Mouse (Mus musculus): ENCODE results near the gene Daam1.

Daam1 gene

DNA sequence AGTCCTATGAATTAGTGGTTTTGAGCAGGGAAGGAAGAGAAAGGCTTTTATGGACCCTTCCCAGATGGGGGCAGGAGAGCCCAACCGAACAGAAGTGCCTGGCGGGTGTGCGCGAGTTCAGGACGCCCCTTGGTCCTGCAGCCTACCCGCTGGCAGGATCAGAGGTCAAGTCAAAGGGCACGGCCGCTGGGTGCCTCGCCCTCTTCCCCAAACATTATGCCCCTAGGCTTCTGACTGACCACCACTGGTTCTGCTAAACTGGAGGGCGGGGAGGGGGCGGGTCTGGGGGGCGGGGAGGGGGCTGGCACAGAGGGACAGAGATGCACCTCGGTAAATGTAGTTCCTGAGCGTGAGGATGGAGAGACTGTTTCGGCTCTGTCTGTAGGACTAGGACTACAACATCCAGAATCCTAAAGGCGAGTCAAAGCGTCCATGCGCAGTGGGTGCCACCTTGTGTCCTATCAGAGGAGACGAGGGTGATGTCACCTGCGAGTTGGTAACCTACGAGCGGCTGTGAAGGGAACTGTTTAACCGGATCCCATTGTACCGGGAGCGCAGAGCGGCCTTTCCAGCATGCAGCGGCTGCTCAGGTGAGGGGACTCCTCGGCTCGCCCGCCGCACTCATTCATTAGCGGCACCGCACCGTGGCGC, at the start of gene Daam1:
Daam1 (plus strand) TSS at position 472 of the 651 bp plus-strand sequence.
- peak; percentile 88 for DNase-seq

DNA sequence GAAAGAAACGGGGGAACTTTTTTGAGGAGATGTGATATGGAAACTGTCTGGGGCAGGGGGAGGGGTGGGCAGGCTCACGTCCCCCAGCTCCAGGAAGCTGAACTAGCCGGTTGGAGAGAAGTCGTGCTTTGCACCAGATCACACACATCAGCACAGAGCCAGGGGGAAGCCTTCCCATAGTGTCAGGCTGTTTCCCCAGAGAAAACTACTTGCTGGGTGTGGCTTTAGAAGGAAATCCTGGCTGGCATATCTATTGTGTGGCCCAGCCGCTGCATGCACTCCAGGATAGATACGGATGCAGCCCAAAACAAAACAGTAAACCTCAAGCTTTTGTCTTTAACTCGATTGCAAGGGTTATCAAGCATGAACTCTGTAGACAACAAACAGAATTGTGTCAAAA, 49.7 kb upstream of the Daam1 start:
- DNase-seq, result no peak

DNA sequence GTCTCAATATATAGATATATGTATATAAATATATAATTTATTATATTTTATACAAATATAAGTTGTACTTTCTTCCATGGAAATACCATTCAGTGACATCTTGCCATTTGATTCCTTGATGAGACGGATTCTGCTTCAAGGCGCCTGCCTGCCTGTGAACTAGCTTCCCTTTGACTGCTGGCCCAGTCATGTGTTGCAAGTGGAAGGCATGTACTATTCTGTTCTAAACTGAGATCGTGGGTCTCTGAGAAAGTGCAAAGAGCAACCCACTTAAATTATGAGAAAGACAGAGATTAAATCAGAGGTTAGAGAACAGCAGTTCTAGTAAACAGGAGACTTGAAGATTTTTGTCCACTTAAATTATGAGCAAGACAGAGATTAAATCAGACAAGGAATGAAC, 46.9 kb upstream of the Daam1 start:
- DNase-seq, result no peak

DNA sequence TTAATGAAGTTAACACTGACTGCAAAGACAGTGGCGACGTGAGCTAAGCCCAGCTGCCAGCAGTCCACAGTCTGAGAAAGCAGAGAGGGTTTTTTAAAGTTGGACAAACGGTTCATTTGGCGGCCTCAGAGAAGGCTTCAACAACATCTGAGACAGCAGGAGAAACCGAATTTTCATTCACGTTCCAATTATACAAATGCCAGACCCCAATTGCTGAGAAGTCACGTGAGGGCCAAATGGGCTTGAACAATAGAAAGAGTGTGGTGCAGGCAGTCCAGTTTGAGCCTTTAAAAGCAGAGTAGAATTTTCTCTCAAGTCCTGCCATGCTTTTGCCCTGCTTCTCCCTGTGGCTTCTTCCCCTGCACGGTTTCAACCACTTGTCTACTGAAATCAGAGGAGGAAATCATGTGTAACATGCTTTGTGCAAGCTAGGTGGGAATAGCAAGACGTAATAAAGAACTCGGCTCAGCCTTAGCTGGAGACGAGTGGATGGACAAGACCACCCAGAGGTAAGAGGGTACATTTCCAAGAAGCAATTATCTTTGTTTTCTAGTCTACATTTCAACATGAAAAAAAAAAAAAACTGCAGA, 46.1 kb upstream of the Daam1 start:
- DNase-seq, result no peak

DNA sequence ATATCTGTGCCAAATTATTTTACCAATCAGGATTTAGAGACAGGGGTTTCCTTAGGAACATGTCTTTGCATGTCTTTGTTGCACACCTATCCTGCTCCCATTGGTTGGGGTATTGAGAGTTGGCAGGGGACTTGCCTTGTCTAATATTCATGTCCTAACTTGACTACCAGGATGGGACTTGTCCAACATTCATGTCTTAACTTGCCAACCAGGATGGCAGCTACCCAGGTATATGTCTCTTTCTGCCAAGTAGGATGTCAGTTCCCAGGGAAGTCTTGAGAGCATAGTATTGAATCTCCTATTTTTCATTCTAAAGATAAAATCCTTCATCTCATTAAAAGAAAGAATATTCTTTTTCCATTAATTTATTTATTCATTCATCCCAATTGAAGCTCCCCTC, 44.4 kb upstream of the Daam1 start:
- no peak for DNase-seq

DNA sequence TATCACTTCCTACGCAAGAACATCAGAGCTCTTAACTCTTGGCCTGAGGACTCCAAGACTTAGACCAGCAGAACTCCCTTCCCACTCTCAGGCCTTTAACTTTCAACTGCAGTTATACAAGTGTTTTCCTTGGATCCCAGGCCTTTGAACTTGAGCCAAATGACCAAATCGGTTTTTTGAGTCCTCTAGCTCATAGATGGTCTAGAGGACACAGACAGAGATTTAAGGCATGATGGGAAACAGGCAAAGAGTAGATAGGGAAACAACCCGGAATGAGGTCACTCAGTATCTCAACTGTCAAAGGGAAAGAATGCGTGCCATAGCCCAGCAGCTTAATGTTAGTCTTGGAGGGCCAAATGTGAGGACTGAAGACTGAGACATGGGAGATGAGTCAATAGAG, 42.1 kb upstream of the Daam1 start:
- DNase-seq, result no peak

DNA sequence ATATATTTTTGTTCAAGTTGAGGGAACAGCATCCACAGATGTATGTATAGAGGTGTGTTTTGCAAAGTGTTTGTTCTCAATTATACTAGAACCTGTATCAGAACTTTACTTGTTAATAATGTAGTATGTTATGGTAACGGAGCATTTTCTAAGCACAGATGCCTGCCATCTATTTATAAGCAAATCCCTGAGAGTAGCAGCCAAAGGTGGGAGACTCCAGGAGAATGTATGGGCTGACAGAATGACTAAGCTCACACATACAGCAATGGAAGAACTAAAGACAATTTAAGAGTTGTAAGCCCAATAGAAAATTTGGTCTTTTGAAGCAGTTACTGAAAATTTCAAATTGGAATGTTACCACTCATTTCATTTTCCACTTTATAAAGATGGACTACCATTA, 40.3 kb upstream of the Daam1 start:
- no peak for DNase-seq

DNA sequence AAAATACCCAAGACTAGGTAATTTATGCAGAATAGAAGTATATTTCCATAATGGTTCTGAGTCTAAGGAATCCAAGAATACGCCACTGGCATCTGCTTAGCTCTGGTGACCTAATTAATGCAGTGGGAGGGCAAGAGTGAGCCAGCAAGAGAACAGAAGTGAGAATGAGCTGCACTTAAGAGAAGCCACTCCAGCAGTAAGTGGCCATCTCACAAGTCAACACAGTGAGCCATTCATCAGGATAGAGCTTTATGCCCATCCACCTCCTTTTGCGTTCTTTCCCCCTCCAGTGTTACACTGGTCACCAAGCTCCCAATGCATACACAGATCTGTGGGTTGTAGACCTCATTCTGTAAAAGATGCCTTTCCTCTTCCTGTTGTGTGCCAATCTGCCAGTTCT, 37.8 kb upstream of the Daam1 start:
- no peak for DNase-seq

DNA sequence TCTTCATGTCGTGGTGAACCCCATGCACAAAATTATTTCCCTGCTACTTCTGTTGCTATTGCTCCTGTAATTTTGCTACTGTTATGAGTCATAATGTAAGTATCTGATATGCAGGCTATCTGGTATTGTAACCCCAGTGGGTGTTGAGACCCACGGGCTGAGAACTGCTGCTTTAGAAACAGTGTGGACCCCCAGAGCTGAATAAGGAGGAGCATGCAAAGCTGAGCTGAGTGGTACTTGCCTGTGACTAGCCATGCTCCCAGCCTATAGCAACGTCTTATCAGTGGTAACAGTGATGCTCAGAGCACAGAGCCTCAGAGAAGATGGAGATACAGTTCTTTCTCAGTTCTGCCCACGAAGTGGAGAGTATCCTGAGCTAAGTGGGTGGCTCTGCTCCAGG, 35.3 kb upstream of the Daam1 start:
- DNase-seq, result no peak

DNA sequence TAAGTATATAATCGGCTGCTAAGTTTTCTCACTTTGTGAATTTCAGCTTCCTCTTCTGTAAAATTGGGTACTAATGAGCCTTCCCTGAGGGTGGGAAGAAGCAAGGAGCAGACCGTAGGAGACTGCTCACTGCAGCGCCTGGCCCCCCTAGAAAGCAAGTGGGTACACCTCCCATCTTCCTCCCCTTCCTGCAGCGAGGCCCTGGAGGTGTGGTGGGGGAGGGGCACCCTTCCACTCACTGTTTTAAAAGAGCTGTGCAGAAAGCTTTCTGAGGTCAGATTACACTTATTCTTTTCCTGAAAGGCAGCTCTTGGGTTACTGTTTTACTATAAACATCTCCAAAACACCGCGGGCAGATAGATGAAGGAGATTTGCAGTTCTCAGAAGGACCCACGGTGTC, 34.4 kb upstream of the Daam1 start:
- peak; percentile 13 for DNase-seq

DNA sequence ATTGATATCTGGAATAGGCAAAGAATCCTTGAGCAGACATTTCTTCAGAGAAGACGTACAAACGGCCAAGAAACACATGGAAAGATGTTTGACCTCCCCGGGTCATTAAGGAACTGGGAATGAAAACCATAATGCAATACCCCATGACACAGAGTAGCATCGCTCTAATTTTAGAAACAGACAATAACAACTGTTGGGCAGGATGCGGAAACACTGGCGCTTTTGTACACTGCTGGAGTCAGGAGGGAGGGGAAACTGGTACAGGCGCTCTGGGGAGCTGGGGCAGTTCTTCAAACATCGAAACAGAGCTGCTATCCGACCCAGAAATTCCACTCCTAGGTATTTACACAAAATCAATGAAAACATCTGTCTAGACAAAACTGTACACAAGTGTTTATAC, 23.6 kb upstream of the Daam1 start:
- no peak for DNase-seq

DNA sequence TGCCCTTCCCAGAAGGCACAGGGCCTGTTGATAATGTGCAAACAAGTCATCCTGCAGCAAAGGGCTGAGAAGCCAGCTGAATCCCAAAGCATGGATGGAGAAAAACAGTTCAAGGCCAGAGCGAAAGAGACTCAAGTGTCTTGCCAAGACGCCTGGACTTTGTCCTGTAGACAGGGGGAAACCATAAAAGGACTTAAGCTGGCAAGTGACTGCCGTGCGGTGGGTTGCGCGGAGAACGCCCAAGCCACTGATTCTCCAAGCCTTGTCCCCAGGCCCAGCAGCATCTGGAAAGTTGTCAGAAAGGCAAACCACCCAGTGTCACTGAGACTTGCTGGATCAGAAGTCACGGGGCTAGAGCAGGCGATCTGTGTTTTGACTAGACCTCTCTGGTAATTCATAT, 22.2 kb upstream of the Daam1 start:
- DNase-seq, result no peak

DNA sequence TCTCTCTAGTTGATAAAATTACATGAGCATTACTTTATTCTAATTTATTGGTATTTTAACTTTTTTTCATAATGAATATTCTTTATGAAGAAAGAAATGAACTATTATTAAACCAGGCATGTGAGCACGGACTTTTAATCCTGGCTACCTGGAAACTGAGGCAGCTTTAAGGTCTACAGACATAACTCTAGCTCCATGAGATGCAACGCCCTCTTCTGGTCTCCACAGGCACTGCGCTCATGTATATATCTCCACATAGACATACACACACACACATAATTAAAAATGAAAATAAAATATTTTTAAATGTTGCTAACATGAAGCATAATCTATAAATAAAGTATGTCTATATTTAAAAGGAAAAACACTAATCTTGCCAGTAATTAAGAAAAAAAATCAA, 21.3 kb upstream of the Daam1 start:
- DNase-seq, result no peak

DNA sequence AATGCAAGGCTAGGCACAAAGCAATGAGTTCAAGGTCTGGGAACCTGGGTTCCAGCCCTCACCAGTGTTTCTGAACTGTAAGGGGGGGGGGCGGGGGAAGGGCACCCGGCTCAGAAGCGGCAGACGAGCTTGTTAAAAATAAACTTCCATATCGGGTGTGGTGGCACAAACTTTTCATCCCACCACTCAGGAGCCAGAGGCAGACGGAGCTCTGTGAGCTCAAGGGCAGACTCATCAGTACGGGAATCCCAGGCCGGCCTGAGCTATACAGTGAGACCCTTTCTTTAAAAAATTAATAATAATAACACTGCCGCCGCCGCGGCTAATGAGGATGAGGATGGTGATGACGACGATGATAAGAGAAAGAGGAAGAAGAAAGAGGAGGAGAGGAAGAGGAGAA, 18.3 kb upstream of the Daam1 start:
- no peak for DNase-seq

DNA sequence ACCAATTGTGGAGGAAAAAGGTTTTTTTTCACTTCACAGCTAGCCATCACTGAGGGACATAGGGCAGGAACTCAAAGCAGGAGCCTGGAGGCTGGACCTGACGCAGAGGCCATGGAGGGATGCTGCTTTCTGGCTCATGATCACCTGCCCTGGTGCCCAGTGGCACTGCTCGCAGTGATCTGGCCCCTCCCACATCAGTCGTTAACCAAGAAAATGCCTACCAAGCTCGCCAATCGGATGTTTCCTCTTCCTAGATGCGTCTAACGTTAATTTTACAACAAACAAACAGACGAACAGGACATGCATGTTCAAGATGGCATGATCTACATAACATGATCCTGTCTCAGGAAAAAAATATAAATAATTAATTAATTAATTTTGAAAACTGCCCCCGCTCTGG, 17.6 kb upstream of the Daam1 start:
- no peak for DNase-seq

DNA sequence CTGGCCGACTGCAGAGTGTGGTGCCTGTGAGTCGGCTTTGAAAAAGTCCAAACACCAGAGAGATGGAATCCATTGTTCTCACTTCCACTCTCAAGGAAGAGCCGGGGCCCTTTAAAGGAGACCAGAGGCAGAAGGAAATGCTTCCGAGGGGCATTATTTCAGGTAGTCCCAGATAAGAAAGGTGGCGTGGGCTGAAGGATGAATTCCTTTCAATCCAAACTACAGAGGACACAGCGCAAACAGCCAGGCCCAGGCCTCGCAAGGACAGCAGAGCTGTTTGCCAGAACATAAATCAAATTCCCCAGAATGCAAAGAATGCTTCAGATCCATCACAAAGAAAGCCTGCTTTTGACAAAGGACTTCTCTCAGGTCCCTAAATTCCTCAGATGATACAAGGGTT, 17.1 kb upstream of the Daam1 start:
- DNase-seq, result no peak

DNA sequence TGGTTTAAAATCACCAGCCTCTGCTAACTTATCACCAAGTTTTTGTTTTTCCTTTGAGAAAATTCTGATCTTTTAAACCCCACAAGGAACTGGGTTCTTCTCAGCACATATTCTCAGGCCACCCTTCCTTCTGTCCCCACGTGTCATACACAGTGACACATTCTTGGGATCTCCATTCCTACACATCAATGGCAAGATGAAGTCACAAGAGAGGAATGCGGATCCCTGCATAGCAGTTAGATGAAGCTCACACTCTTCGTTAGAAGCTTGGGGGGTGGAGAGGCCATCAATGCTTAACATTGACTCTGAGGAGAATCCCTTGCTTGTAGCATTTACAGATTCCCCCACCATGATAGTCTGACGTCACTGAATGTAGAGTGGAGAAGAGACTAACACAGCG, 10.8 kb upstream of the Daam1 start:
- no peak for DNase-seq

DNA sequence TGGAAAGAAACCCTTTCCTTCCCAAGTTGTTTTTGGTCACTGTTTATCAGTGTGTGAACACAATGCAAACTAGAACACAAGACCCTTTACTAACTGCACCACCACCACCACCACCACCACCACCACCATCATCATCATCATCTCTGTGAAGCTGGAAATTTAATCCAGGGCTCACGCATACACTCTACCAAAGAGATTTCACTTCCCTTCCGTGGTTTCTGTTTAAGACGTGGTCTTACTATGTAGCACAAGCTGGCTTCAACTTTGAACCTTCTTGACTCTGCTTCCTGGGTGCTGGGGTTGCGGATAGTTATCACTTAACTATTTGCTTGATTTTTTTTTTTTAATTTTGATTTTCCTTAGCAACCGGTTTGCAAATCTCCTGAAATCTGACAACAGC, 9.6 kb upstream of the Daam1 start:
- no peak for DNase-seq

DNA sequence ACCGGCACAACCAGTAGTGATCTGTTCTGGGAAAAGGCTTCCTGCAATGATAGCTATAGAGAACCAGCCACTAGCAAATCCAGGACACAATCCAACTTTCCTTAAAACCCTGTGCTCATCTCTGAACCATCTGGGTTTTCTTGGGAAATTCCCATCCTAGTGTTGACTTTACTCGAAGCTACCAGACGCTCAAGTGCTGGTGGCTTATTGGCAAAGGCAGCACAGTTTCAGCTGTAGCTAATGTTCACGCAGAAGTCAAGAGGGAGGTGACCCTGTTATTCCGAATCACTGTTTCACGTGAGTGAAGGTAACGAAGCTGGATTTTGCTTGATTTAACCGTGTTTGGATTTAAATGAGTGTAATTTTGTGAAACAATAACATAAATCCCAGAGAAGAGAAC, 9.1 kb upstream of the Daam1 start:
- no peak for DNase-seq

DNA sequence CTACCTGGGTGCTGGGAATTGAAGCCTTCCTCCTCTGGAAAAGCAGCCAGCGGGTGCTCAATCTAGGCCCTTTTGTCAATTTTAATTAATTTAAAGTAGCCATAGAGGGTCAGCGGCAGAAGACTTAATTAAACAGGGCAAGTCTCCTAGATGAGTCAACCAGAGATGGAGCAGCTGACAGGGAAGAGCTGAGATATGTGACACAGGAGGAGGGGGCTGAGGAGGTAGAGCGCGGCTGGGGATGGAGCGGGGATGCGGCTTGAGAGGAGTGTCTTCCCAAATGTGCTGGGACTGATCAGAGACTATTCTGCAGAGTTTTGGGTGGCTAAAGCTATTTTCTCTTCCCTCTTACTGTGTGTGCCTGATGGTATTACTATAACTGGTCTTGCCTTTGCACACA, 6.0 kb upstream of the Daam1 start:
- no peak for DNase-seq

DNA sequence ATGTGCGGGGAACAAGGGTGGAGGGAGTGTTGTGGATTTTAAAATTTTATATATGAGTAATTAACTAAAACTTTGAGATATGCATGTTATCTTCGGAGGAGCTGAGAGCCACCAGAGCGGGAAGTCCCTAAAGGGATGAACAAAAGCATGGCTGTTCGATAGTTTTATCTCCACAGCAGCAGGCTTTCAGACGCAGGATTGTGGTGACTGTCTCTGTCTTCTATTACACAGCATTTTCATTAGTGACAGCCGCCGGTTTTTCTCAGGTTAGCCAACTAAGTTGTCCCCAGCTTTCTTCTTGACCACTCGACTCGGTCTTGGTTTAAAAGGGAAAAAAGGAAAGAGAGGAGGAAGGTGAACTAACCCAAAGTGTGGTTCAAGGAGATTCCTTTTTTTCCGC, 739 bp upstream of the Daam1 start:
- DNase-seq, result no peak

DNA sequence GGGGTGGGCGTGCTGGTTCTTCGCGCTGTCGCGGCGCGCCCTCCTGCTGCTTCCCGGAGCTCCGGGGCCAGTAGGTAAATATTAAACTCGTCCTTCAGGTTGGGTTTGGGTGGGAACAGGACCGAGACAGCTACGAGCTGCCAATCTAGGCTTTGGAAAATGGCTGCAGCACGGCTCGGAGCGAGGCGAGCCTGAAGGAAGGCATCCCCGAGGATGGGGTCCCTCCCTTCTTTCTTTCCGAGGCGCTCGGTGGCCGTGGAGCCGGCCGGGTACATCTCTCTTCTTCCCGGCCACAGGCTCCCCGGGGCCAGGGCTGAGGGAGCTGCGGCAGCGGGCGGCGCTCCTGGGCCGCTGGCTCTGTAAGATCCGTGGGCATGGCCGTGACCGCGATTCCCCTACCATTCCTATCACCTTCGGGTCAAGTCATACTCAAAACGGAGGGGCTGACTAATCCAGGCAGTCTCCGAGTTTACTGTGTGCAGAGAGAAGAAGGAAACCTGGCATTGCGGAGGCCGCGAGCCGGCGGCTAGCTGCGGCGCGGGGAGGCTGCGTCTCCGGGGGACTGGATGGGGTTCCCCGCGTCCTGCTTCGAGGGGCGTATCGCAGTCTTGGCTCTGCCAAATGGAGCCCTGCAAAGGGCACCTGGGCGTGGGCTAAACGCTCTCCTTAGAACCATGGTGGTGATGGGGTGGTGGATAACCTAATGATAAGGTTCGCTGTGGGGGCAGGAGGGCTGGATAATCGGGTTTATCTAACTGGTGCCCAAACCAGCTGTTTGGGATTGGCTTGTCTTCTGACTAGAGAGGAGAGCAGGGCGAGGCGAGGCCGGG, 595 bp downstream of the Daam1 start:
- DNase-seq, result peak; percentile 43

DNA sequence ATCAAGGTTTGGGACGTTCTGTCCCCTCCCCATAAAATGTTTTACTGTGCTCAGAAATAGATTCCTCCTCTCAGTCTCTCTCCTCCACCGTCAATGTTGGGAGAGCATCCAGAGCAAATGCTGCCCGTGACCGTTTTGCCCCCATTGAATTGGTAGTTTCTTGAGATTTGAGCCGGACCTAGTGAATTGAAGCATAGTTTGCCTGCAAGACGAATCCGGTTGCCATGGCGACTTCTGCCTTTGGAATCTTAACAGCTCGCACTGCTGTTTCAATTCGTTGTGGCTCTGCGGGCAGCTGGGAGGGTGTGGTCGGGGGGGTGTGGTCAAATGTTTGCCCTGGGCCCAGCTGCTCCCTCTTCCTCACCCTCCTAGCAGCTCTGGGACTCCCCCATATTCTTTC, 1.3 kb downstream of the Daam1 start:
- peak; percentile 13 for DNase-seq

DNA sequence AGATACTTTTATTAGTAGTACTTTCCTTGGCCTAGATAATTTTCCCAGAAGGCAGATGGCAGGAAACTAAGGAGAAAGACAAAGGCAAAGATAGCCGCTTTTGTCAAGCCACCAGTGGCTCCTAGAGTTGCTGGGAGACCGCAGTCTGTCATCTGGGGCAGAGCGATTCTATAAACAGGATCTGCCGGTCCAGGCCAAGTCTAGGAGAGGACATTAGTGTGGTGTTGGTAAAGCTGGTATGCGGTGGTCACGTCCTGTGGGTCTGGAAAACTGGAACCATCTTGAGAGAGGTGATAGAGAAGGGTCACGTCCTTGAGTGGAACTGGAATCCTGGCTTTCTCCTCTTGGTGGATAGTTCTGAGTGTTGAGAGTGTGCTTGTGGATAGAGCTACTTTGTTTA, 3.2 kb downstream of the Daam1 start:
- no peak for DNase-seq

Data from thymus, postnatal 14 days (tissue).